Mouse (Mus musculus): ENCODE results near the gene Dnaic2. TPM values are rescaled to one million over a fixed set of nuclear protein-coding genes. Genes with fewer than 3 reads are reported as not detected.
A peak's percentile ranks its signal among the peaks of the same experiment; 100 is the strongest.

Dnaic2 gene
- polyA plus RNA-seq, 1 experiment from 2014 or later: 0.56 TPM

DNA sequence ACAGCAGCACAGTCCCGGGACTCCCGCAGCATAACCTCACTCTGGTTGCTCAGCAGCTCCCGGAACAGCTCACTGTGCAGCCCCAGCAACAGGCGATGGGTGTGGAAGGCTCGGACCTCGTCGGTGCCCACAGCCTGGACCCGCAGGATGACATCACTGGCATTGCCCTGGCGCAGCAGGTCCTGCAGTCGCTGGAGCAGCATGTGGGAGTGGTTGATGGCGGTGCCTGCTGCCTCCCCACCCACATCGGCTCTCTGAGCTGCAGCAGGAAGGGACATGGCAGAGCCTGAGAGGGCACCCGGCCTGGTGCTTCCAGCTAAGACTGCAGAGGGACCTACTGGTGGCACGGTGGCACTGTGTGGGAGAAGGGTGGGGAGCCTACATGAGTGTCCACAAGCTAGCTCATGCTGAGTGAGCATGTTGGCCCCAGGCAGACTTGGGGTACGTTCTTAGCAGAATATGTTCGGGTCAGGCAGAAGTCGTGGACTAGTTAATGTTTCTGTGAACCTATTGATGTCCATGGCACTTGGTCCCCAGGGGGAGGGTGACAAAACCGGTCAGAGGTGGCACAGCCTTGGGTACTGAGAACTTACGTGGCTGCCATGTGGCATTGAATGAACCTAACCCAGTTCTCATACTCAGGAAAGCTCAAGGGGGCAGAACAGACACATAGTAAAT lies 66.8 kb downstream of the Dnaic2 start:
- H3K9me3 ChIP-seq (replicated peaks): no peaks in the 10 kb centered on the region
- no peak overlapping the region for H3K4me3 ChIP-seq (replicated peaks)
- ATAC-seq (replicated peaks; ENCODE audit: low FRiP score): no peak
- no peak overlapping the region for H3K27ac ChIP-seq
- H3K4me2 ChIP-seq: no peak overlapping the region
- peaks cover 62% of the 10 kb centered on the region for H3K4me1 ChIP-seq
- H3K9ac ChIP-seq: no peak overlapping the region
- WGBS: 62% methylated on average over 19 of the region's 19 CpGs
- H3K27me3 ChIP-seq: peaks cover 53% of the 10 kb centered on the region
- H3K36me3 ChIP-seq: no peaks in the 10 kb centered on the region

DNA sequence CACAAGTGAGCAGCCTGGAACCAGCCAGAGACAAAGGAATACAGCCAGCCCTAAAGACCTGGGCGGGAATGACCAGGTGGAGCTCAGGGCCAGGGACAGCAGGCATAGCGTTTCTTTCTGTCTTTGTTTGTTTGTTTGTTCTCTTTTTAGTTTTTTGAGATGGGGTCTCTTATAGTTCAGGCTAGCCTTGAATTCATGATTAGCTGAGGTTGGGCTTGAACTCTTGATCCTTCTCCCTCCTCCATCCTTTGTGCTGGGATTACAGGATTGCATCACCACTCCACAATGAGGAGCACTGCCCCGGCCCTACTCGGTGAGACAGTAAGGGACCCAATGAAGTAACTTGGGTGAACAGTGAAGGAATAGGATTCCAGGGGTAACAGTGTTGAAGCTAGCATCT lies 67.5 kb downstream of the Dnaic2 start:
- peaks cover 56% of the 10 kb centered on the region for H3K4me1 ChIP-seq
- H3K4me2 ChIP-seq: peak overlapping the region; percentile 65
- H3K4me3 ChIP-seq (replicated peaks): no peak overlapping the region
- H3K9me3 ChIP-seq (replicated peaks): no peaks in the 10 kb centered on the region
- peaks cover 46% of the 10 kb centered on the region for H3K27me3 ChIP-seq
- H3K27ac ChIP-seq: peak overlapping the region; percentile 54; the same call in 1 of the 2 replicates
- no peaks in the 10 kb centered on the region for H3K36me3 ChIP-seq
- ATAC-seq (replicated peaks; ENCODE audit: low FRiP score): no peak
- no peak overlapping the region for H3K9ac ChIP-seq
- WGBS: 48% methylated on average over 4 of the region's 4 CpGs

DNA sequence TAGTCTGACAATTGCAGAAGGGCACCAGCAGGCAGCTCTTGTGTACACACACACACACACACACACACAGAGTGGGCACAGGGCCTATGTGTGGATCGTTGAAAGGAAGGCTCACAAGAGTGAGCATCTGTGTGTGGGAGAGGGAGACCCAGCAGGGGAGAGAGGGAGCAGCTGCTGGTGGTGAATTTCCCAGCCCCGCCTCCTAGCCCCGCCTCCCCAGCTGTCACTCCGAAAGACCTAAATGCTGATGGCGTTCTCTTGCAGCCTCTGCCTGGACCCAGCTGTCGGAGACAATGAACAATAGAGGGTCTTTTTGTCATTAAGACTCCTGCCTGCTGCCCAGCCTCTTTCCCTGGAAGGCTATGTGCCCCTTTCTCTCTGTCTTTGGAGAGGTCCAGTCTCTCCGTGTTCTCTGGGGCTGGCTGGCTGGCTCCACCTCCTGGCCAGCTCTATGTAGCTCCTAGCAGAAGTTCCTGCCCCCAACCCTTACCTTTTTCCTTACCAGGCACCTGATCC lies 68.1 kb downstream of the Dnaic2 start:
- peaks cover 51% of the 10 kb centered on the region for H3K4me1 ChIP-seq
- peaks cover 41% of the 10 kb centered on the region for H3K27me3 ChIP-seq
- H3K9me3 ChIP-seq (replicated peaks): no peaks in the 10 kb centered on the region
- H3K4me2 ChIP-seq: peak overlapping the region; percentile 65
- no peaks in the 10 kb centered on the region for H3K36me3 ChIP-seq
- peak overlapping the region; percentile 66 for H3K27ac ChIP-seq
- no peak overlapping the region for H3K9ac ChIP-seq
- 3% methylated on average over 7 of the region's 7 CpGs for WGBS
- peak; percentile 86 for ATAC-seq (replicated peaks; ENCODE audit: low FRiP score)
- peak overlapping the region; percentile 39 for H3K4me3 ChIP-seq (replicated peaks)

DNA sequence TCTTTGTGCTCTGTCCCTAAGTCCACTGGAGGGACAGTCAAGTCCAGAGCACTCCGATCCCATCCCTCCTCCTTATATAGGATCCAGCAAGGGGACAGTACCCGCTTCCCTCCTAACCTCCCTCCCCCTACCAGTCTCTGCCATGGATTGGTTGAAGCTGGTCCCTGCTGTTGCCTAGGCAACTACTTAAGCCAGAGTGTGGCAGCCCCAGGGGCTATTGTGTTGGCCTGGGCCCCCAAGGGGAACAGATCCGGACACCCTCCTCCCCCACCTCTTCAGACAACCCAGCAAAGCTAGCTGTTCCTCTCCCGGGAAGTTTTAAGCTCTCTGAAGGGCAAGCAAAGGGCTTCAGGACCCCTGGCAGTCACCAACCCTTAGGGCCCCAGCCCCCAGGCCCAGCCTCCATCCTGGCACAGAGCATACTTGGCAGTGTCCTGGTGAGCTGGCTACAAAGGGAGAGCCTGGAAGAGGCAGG lies 68.7 kb downstream of the Dnaic2 start, which contains the start of gene Btbd17:
TSS of gene Btbd17 (minus strand) at position 98 of the 475 bp plus-strand sequence.
- H3K27ac ChIP-seq: peak within 1 kb of the TSS; percentile 66
- ATAC-seq (replicated peaks; ENCODE audit: low FRiP score): peak; percentile 26
- no peak within 1 kb of the TSS for H3K9ac ChIP-seq

DNA sequence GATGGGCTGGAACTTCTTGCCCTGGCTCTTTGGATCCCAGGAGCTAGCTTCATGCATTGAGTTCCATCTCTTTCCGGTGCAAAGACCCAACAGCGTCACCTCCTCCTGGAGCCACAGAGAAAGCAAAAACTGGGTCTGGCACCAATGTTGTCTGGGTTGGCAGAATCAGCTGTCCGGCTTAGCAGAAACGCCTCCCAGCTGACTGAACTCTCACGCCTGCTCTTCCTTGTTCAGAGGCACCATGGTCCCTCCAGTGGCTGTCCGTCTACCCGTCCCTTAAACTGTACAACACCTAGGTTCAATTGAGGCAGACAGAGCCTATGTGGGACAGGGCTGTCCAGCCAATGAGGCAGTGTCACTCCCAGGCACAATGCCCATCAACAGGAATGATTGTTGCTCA lies 70.0 kb downstream of the Dnaic2 start:
- no peaks in the 10 kb centered on the region for H3K36me3 ChIP-seq
- H3K4me1 ChIP-seq: peaks cover 35% of the 10 kb centered on the region
- ATAC-seq (replicated peaks; ENCODE audit: low FRiP score): no peak
- no peak overlapping the region for H3K4me2 ChIP-seq
- no peak overlapping the region for H3K27ac ChIP-seq
- H3K9ac ChIP-seq: no peak overlapping the region
- H3K4me3 ChIP-seq (replicated peaks): no peak overlapping the region
- H3K9me3 ChIP-seq (replicated peaks): 0 out of 2 replicates have a peak, but pooled peaks cover 3% of the 10 kb centered on the region
- H3K27me3 ChIP-seq: peaks cover 22% of the 10 kb centered on the region
- WGBS: 91% methylated on average over 7 of the region's 7 CpGs

More for the DNA sequence above, 68.7 kb downstream of the Dnaic2 start, which contains the start of gene Btbd17:
- no peaks in the 10 kb centered on the region for H3K36me3 ChIP-seq
- no peaks in the 10 kb centered on the region for H3K9me3 ChIP-seq (replicated peaks)
- WGBS: 12% methylated on average over 4 of the region's 4 CpGs
- peak within 1 kb of the TSS; percentile 65 for H3K4me2 ChIP-seq
- peaks cover 35% of the 10 kb centered on the region for H3K27me3 ChIP-seq
- peaks cover 48% of the 10 kb centered on the region for H3K4me1 ChIP-seq
- peak within 1 kb of the TSS; percentile 39 for H3K4me3 ChIP-seq (replicated peaks)

DNA sequence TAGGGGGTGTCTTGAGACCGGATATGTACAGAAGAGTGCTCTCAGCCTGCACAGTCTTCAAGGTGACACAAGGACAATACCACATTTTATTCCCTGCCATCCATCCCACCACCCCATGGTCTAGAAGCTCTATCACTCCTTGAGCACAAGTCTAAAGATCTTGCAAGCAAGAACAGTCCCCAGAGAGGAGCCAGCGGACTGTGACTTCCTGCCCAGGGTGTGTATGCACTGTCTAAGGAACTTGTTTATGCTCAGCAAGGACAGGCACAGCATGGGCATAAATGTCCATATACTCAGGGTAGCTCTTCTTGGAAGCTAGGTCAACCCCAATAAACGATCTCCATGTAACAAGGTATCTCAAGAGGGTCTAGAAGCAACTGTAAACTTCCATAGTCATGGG lies 70.8 kb downstream of the Dnaic2 start:
- Histone ChIP-seq H3K9ac (no peak overlapping the region), H3K4me1 (peaks cover 39% of the 10 kb centered on the region), H3K9me3 (replicated peaks) (0 out of 2 replicates have a peak, but pooled peaks cover 3% of the 10 kb centered on the region), H3K27me3 (peaks cover 14% of the 10 kb centered on the region), H3K27ac (no peak overlapping the region), H3K4me2 (no peak overlapping the region), H3K36me3 (no peaks in the 10 kb centered on the region), H3K4me3 (replicated peaks) (no peak overlapping the region)
- WGBS: 83% methylated on average over 3 of the region's 3 CpGs
- ATAC-seq (replicated peaks; ENCODE audit: low FRiP score): no peak

DNA sequence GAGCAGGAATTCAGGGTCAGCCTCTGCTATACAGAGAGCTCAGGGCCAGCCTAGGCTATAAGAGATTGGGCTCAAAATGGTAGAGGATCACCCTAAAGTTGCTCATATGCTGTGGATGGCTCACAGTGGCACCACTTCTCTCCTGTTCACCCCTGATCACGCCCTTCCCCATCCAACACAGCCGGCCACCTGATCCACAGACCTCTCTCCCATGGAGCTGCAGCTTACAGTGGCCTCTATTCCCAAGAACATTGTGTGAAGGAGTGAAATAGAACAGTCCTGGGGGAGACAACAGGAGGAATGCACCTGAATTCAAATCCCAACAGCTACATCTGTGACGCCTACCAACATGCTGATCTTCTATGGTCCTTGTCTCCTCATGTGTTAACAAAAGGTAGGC lies 71.4 kb downstream of the Dnaic2 start, which contains the start of gene Gpr142:
TSS of gene Gpr142 (plus strand) at position 301 of the 400 bp plus-strand sequence.
- H3K27ac ChIP-seq: no peak within 1 kb of the TSS
- WGBS: 95% methylated on average over 3 of the region's 3 CpGs
- ATAC-seq (replicated peaks; ENCODE audit: low FRiP score): no peak

DNA sequence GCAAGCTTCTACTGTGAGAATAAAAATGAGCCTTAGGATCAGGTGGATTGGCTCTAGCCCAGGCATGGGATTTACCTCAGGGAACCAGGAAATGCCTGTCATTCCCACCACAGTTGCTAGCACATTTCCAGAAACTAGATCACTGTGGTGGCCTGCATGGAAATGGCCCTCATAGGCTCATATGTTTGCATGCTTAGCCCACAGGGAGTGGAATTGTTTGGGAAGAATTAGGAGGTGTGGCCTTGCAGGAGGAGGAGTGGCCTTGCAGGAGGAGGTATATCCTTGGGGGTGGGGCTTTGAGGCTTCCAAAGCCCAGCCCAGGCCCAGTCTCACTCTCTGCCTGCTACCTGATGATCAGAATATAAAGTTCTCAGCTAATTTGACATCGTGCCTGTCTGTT lies 74.7 kb downstream of the Dnaic2 start:
- peaks cover 11% of the 10 kb centered on the region for H3K4me1 ChIP-seq
- ATAC-seq (replicated peaks; ENCODE audit: low FRiP score): no peak

More for the DNA sequence above, 71.4 kb downstream of the Dnaic2 start, which contains the start of gene Gpr142:
- Histone ChIP-seq H3K36me3 (no peaks in the 10 kb centered on the region), H3K9me3 (replicated peaks) (0 out of 2 replicates have a peak, but pooled peaks cover 3% of the 10 kb centered on the region), H3K9ac (no peak within 1 kb of the TSS), H3K4me1 (peaks cover 38% of the 10 kb centered on the region), H3K27me3 (peaks cover 7% of the 10 kb centered on the region), H3K4me3 (replicated peaks) (no peak within 1 kb of the TSS), H3K4me2 (no peak within 1 kb of the TSS)

DNA sequence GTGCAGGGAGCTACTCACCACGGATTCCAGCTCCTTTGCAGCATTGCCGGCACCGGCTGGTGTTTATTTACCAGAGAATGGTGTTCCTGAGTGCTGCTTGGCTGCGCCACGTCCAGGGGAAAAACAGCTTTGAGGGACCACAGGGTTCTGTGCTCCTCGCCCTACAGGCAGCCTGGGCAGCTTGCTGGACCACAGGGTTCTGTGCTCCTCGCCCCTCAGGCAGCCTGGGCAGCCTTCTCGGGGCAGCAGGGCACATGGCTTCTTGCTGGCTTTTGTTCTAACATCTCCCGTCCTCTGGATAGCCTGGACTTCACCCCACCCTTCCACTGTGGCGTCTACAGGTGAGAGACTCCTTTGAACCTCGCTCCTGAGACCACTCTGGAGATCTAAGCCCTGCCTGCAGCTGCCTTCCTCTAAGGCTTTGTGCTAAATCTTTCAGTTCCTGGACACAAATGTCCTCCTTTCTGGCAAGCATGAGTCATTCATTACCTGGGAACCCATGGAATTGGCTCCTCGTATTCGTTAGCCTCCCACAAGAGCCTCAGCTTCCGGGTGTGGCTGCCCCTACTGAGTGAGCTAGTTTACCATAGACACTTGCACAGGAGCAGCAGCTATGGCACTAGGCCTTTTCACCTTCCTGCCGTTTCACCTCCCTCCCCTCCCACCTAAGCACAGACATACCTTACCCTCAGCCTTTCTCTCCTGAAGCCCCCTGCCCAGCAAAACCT lies 75.5 kb downstream of the Dnaic2 start:
- Histone ChIP-seq H3K36me3 (no peaks in the 10 kb centered on the region), H3K27me3 (no peaks in the 10 kb centered on the region), H3K4me3 (replicated peaks) (no peak overlapping the region), H3K9me3 (replicated peaks) (0 out of 2 replicates have a peak, but pooled peaks cover 3% of the 10 kb centered on the region), H3K4me2 (0 out of 2 replicates have a peak overlapping the region, but pooled peaks have one; percentile 9), H3K27ac (no peak overlapping the region), H3K4me1 (peaks cover 16% of the 10 kb centered on the region), H3K9ac (0 out of 2 replicates have a peak overlapping the region, but pooled peaks have one; percentile 10)
- WGBS: 61% methylated on average over 15 of the region's 15 CpGs
- ATAC-seq (replicated peaks; ENCODE audit: low FRiP score): no peak

More for the DNA sequence above, 74.7 kb downstream of the Dnaic2 start:
- no peak overlapping the region for H3K4me3 ChIP-seq (replicated peaks)
- no peaks in the 10 kb centered on the region for H3K27me3 ChIP-seq
- 0 out of 2 replicates have a peak, but pooled peaks cover 3% of the 10 kb centered on the region for H3K9me3 ChIP-seq (replicated peaks)
- 96% methylated on average over 1 of the region's 1 CpGs for WGBS
- no peak overlapping the region for H3K9ac ChIP-seq
- no peaks in the 10 kb centered on the region for H3K36me3 ChIP-seq
- no peak overlapping the region for H3K4me2 ChIP-seq
- H3K27ac ChIP-seq: no peak overlapping the region

DNA sequence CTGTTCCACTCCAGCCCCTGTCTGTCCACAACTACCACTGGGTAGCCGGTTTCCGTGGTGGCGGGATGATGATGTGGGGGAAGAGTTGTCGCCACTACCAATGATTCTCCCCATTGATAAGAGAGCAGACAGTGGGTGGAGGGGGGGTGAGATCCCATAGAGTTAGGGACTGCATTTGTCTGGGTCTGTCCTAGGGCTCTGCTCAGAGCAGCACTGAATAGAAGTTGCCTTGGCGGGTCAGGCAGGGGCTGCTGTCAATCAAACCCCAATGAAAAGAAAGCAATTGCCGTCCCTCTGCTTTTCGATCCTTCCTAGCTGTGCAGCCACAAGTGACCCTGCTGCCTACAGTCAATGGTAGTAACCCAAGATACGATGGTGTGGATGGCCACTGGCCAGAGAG lies 76.8 kb downstream of the Dnaic2 start:
- 62% methylated on average over 8 of the region's 8 CpGs for WGBS
- H3K9ac ChIP-seq: no peak overlapping the region

DNA sequence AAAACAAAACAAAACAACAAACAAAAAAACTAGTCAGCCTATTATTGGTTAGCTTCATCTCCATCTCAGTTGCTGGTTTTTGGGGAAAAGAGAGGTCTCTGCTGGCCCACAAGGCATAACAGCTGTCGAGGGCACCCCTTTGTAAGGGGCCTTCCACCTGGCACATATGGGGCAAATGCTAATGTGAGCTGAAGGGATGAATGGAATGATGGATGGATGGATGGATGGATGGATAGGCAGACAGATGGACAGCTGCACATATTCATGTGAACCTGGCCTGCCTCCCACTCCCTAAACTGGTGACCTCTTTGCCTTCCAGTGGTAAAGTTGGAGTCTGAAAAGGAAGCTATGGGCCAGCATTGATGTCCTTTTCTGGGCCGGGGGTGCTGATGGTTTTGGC lies 79.8 kb downstream of the Dnaic2 start:
- H3K27ac ChIP-seq: no peak overlapping the region
- no peaks in the 10 kb centered on the region for H3K36me3 ChIP-seq
- ATAC-seq (replicated peaks; ENCODE audit: low FRiP score): no peak
- H3K27me3 ChIP-seq: no peaks in the 10 kb centered on the region
- no peak overlapping the region for H3K4me2 ChIP-seq
- H3K4me1 ChIP-seq: peaks cover 39% of the 10 kb centered on the region
- H3K4me3 ChIP-seq (replicated peaks): no peak overlapping the region
- 79% methylated on average over 2 of the region's 2 CpGs for WGBS
- no peak overlapping the region for H3K9ac ChIP-seq
- 0 out of 2 replicates have a peak, but pooled peaks cover under 1% of the 10 kb centered on the region for H3K9me3 ChIP-seq (replicated peaks)

More for the DNA sequence above, 76.8 kb downstream of the Dnaic2 start:
- 0 out of 2 replicates have a peak, but pooled peaks cover 3% of the 10 kb centered on the region for H3K9me3 ChIP-seq (replicated peaks)
- H3K36me3 ChIP-seq: no peaks in the 10 kb centered on the region
- peaks cover 22% of the 10 kb centered on the region for H3K4me1 ChIP-seq
- no peak for ATAC-seq (replicated peaks; ENCODE audit: low FRiP score)
- no peak overlapping the region for H3K4me2 ChIP-seq
- no peak overlapping the region for H3K4me3 ChIP-seq (replicated peaks)
- H3K27ac ChIP-seq: no peak overlapping the region
- no peaks in the 10 kb centered on the region for H3K27me3 ChIP-seq

Data from kidney, embryonic 15.5 days (tissue).